Mouse (Mus musculus): ENCODE data around the gene Trim42. TPM values are rescaled to one million over a fixed set of nuclear protein-coding genes. Genes with fewer than 3 reads are reported as not detected.

Gene Trim42
- polyA plus RNA-seq, 1 experiment from 2014 or later, result not detected

GRCm38 (mm10) chr9:97315421-97316055 lies 54.2 kb downstream of the Trim42 start:
- no peaks in the 10 kb centered on the region for H3K9me3 ChIP-seq (replicated peaks; ENCODE audit: control insufficient read depth, low read length)
- 65% methylated on average over 10 of the region's 10 CpGs for WGBS (ENCODE audit: insufficient replicate concordance)
- no peak overlapping the region for H3K4me3 ChIP-seq (ENCODE audit: low read depth, low read length)
- ATAC-seq (replicated peaks; ENCODE audit: insufficient number of reproducible peaks, low FRiP score, low TSS enrichment), result no peak
- H3K4me2 ChIP-seq, result no peak overlapping the region
- H3K27ac ChIP-seq (ENCODE audit: low read depth, low read length), result no peak overlapping the region
- H3K9ac ChIP-seq (ENCODE audit: low read depth, low read length), result no peak overlapping the region
- no peaks in the 10 kb centered on the region for H3K4me1 ChIP-seq (ENCODE audit: control insufficient read depth, insufficient read depth, low read length)
- no peaks in the 10 kb centered on the region for H3K36me3 ChIP-seq (ENCODE audit: control insufficient read depth, insufficient read depth, low read length)
- H3K27me3 ChIP-seq (ENCODE audit: control insufficient read depth, insufficient read depth, low read length), result no peaks in the 10 kb centered on the region

GRCm38 (mm10) chr9:97311614-97312013 lies 58.1 kb downstream of the Trim42 start:
- Histone ChIP-seq H3K27me3 (ENCODE audit: control insufficient read depth, insufficient read depth, low read length) (no peaks in the 10 kb centered on the region), H3K27ac (ENCODE audit: low read depth, low read length) (no peak overlapping the region), H3K4me1 (ENCODE audit: control insufficient read depth, insufficient read depth, low read length) (no peaks in the 10 kb centered on the region), H3K36me3 (ENCODE audit: control insufficient read depth, insufficient read depth, low read length) (no peaks in the 10 kb centered on the region), H3K9me3 (replicated peaks; ENCODE audit: control insufficient read depth, low read length) (no peaks in the 10 kb centered on the region), H3K9ac (ENCODE audit: low read depth, low read length) (no peak overlapping the region), H3K4me2 (no peak overlapping the region), H3K4me3 (ENCODE audit: low read depth, low read length) (no peak overlapping the region)
- WGBS (ENCODE audit: insufficient replicate concordance), result 83% methylated on average over 7 of the region's 7 CpGs
- ATAC-seq (replicated peaks; ENCODE audit: insufficient number of reproducible peaks, low FRiP score, low TSS enrichment), result no peak

- 83% methylated on average over 7 of the region's 7 CpGs for WGBS (ENCODE audit: insufficient replicate concordance)
- Histone ChIP-seq H3K4me2 (no peak overlapping the region), H3K9me3 (replicated peaks; ENCODE audit: control insufficient read depth, low read length) (no peaks in the 10 kb centered on the region), H3K27ac (ENCODE audit: low read depth, low read length) (no peak overlapping the region), H3K9ac (ENCODE audit: low read depth, low read length) (no peak overlapping the region), H3K4me1 (ENCODE audit: control insufficient read depth, insufficient read depth, low read length) (no peaks in the 10 kb centered on the region), H3K4me3 (ENCODE audit: low read depth, low read length) (no peak overlapping the region), H3K27me3 (ENCODE audit: control insufficient read depth, insufficient read depth, low read length) (no peaks in the 10 kb centered on the region), H3K36me3 (ENCODE audit: control insufficient read depth, insufficient read depth, low read length) (no peaks in the 10 kb centered on the region)
- ATAC-seq (replicated peaks; ENCODE audit: insufficient number of reproducible peaks, low FRiP score, low TSS enrichment), result no peak
Measured at GRCm38 (mm10) chr9:97309509-97310053, 60.2 kb downstream of the Trim42 start.

- ATAC-seq (replicated peaks; ENCODE audit: insufficient number of reproducible peaks, low FRiP score, low TSS enrichment), result no peak
- Histone ChIP-seq H3K27me3 (ENCODE audit: control insufficient read depth, insufficient read depth, low read length) (no peaks in the 10 kb centered on the region), H3K4me2 (no peak overlapping the region), H3K9me3 (replicated peaks; ENCODE audit: control insufficient read depth, low read length) (no peaks in the 10 kb centered on the region), H3K27ac (ENCODE audit: low read depth, low read length) (no peak overlapping the region), H3K4me3 (ENCODE audit: low read depth, low read length) (no peak overlapping the region), H3K9ac (ENCODE audit: low read depth, low read length) (no peak overlapping the region), H3K4me1 (ENCODE audit: control insufficient read depth, insufficient read depth, low read length) (no peaks in the 10 kb centered on the region), H3K36me3 (ENCODE audit: control insufficient read depth, insufficient read depth, low read length) (no peaks in the 10 kb centered on the region)
- 46% methylated on average over 6 of the region's 6 CpGs for WGBS (ENCODE audit: insufficient replicate concordance)
Measured at GRCm38 (mm10) chr9:97307705-97308485, 61.9 kb downstream of the Trim42 start.

Data from heart, embryonic 11.5 days (tissue).